Mouse (Mus musculus) forebrain, embryonic 11.5 days (tissue): ENCODE results near the gene Bri3. TPM values are rescaled to one million over a fixed set of nuclear protein-coding genes. Genes with fewer than 3 reads are reported as not detected.

Experiments
- ATAC-seq: fragments of 200-750 bp; cut with Nextera tagmentation; replicated peaks from 2 replicates; pipeline ENCODE4 v1.8.0; 2017; ENCODE audit warnings: moderate TSS enrichment; ENCODE audit not compliant: low FRiP score
- DNase-seq: peaks from one replicate; pipeline ENCODE4 v3.0.0-alpha.2; 2017; ENCODE audit warnings: low spot score
- H3K27ac ChIP-seq: fragments of 300-500 bp; sonication (generic); 2 replicates; pipeline ENCODE4 v1.5.1; 2014; ENCODE audit warnings: low read depth, low read length
- H3K27me3 ChIP-seq: fragments of 300-500 bp; sonication (generic); 2 replicates; pipeline ENCODE4 v1.6.1; 2014; ENCODE audit warnings: mild to moderate bottlenecking, low read length, mixed read lengths; ENCODE audit not compliant: control insufficient read depth, insufficient read depth
- H3K36me3 ChIP-seq: fragments of 300-500 bp; sonication (generic); 2 replicates; pipeline ENCODE4 v1.6.1; 2014; ENCODE audit warnings: mild to moderate bottlenecking, low read length, moderate library complexity, mixed read lengths; ENCODE audit not compliant: control insufficient read depth, insufficient read depth
- H3K4me1 ChIP-seq: fragments of 300-500 bp; sonication (generic); replicated peaks from 2 replicates; pipeline ENCODE4 v1.6.1; 2014; ENCODE audit warnings: low read length, mixed read lengths; ENCODE audit not compliant: control insufficient read depth, insufficient read depth
- H3K4me2 ChIP-seq: fragments of 300-500 bp; sonication (generic); 2 replicates; pipeline ENCODE4 v1.6.1; 2014; ENCODE audit warnings: low read depth, mild to moderate bottlenecking, low read length, moderate library complexity, mixed read lengths; ENCODE audit not compliant: severe bottlenecking
- H3K4me3 ChIP-seq: fragments of 300-500 bp; sonication (generic); 2 replicates; pipeline ENCODE4 v1.5.1; 2014; ENCODE audit warnings: low read depth, low read length
- H3K9ac ChIP-seq: fragments of 300-500 bp; sonication (generic); 2 replicates; pipeline ENCODE4 v1.6.1; 2014; ENCODE audit warnings: low read length
- H3K9me3 ChIP-seq: fragments of 300-500 bp; sonication (generic); 2 replicates; pipeline ENCODE4 v1.6.1; 2016; ENCODE audit warnings: low read length, mixed read lengths; ENCODE audit not compliant: control insufficient read depth
- WGBS: fragments of 180-500 bp; shearing (Covaris S2); extraction: QIAGEN DNeasy Blood & Tissue Kit; methylation state at CpG from one replicate; pipeline ENCODE4 v1.1.7; 2014; 5-methylcytosine and 5-hydroxymethylcytosine counted together
- polyA plus RNA-seq: library from polyadenylated mRNA; unstranded; fragments of >200 nt; fragmentation: Nextera tagmentation; extraction: Ambion mirVana; gene quantifications from 2 replicates; pipeline ENCODE4 v1.2.1, GENCODE M21; 2014

The Bri3 gene
- polyA plus RNA-seq, 1 experiment from 2014 or later, result 136 TPM

- no peaks in the 10 kb centered on the region for H3K27me3 ChIP-seq
- peaks cover 25% of the 10 kb centered on the region for H3K4me1 ChIP-seq
- peak overlapping the region; percentile 99 for H3K4me3 ChIP-seq
- under 1% methylated on average over 39 of the region's 40 CpGs for WGBS
- peak overlapping the region; percentile 77 for H3K4me2 ChIP-seq
- H3K27ac ChIP-seq, result peak overlapping the region; percentile 74
- H3K36me3 ChIP-seq, result no peaks in the 10 kb centered on the region
- DNase-seq, result peak; percentile 82
- ATAC-seq, result peak; percentile 68
- H3K9ac ChIP-seq, result peak overlapping the region; percentile 93
- no peaks in the 10 kb centered on the region for H3K9me3 ChIP-seq
Measured at GRCm38 (mm10) chr5:144255632-144256540, 11.6 kb downstream of the Bri3 start.

DNA sequence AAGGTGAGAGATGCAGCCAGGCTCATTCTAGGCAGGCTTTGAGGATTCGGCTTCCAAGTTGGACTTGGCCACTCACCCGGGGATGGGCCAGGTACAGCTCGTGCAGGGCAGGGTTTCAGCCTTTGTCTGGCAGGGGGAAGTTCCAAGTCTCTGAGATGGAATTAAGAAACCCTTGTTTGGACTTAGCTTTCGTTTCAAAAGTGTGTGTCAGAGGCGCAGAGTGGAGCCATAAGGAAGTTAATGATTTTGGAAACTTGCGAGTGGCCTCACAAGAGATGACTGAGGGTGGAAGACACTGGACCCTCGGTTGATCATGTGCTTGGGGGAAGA, 12.3 kb downstream of the Bri3 start:
- H3K4me1 ChIP-seq, result peaks cover 25% of the 10 kb centered on the region
- peak overlapping the region; percentile 99 for H3K4me3 ChIP-seq
- peak overlapping the region; percentile 77 for H3K4me2 ChIP-seq
- no peaks in the 10 kb centered on the region; the same call in 1 of the 2 replicates for H3K36me3 ChIP-seq
- H3K27me3 ChIP-seq, result no peaks in the 10 kb centered on the region
- 9% methylated on average over 7 of the region's 7 CpGs for WGBS
- peak overlapping the region; percentile 74 for H3K27ac ChIP-seq
- H3K9me3 ChIP-seq, result no peaks in the 10 kb centered on the region
- DNase-seq (no peak), ATAC-seq (no peak)
- H3K9ac ChIP-seq, result peak overlapping the region; percentile 93

DNA sequence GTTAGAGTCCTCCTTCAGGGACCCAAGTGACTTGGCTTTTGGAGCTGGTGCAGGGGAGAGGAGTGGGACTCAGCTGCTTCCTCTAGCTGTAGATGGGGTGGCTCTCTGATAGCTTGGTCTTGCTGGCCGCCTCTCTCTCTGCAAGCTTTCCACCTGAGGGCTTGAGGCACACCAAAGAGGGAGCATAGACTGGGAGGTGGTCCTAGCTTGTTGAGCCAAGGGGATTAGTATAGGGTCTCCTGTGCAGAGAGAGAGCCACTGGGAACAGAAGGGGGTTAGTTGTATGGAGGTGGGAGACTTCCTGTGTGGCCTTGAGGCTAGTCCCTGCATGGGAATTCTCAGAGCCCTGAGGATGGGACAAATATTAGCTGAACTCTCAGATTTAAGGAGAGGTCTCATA, 12.7 kb downstream of the Bri3 start:
- ATAC-seq, result no peak
- WGBS, result 50% methylated on average over 1 of the region's 1 CpGs
- H3K27ac ChIP-seq, result peak overlapping the region; percentile 74; the same call in 1 of the 2 replicates

DNA sequence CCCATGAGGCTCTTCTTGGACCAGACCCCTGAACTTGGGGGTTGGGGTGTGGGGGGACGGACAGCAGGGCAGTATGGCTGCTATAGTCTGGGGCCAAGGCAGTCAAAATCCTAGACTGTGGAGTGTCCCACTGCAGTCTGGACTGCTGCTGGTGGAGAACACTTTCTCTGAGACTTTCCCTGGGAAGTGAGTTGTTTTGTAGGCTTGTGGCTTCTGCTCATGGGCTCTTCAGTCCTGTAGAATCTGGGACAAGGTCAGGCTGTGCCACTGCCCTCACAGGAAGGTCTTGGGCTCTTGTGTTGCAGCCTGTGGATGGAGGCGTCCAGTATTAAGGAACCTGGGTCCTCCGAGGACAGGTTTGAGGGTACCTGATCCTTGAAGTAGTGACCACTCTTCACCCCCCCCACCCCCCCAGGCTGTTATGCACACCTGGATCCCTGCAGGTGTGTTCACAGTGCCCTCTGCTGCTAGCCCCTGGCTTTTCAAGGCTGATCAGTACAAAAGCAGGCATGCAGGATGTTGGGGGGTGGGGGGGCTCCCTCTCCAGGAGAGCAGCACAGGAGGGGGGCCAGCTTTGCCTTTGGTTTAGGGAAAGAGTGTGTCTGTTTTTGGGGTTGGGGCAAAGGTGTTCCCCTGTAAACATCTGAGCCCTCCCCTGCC, 13.3 kb downstream of the Bri3 start:
- H3K9ac ChIP-seq, result peak overlapping the region; percentile 93
- no peaks in the 10 kb centered on the region for H3K9me3 ChIP-seq
- H3K36me3 ChIP-seq, result no peaks in the 10 kb centered on the region; the same call in 1 of the 2 replicates
- H3K4me3 ChIP-seq, result peak overlapping the region; percentile 99
- ATAC-seq (no peak), DNase-seq (no peak)
- peaks cover 25% of the 10 kb centered on the region for H3K4me1 ChIP-seq
- 73% methylated on average over 3 of the region's 3 CpGs for WGBS
- H3K27me3 ChIP-seq, result no peaks in the 10 kb centered on the region
- H3K27ac ChIP-seq, result no peak overlapping the region
- H3K4me2 ChIP-seq, result peak overlapping the region; percentile 77

More for the DNA sequence above, 12.7 kb downstream of the Bri3 start:
- DNase-seq, result no peak
- Histone ChIP-seq H3K4me3 (peak overlapping the region; percentile 99), H3K9ac (peak overlapping the region; percentile 93), H3K9me3 (no peaks in the 10 kb centered on the region), H3K36me3 (no peaks in the 10 kb centered on the region; the same call in 1 of the 2 replicates), H3K4me2 (peak overlapping the region; percentile 77), H3K27me3 (no peaks in the 10 kb centered on the region), H3K4me1 (peaks cover 25% of the 10 kb centered on the region)

GRCm38 (mm10) chr5:144258131-144258611, 13.9 kb downstream of the Bri3 start:
- Histone ChIP-seq H3K27me3 (no peaks in the 10 kb centered on the region), H3K9ac (peak overlapping the region; percentile 93; the same call in 1 of the 2 replicates), H3K27ac (no peak overlapping the region), H3K36me3 (no peaks in the 10 kb centered on the region; the same call in 1 of the 2 replicates), H3K4me2 (peak overlapping the region; percentile 77; the same call in 1 of the 2 replicates), H3K9me3 (no peaks in the 10 kb centered on the region), H3K4me1 (peaks cover 25% of the 10 kb centered on the region), H3K4me3 (0 out of 2 replicates have a peak overlapping the region, but pooled peaks have one; percentile 13)
- no peak for ATAC-seq
- WGBS, result 38% methylated on average over 14 of the region's 14 CpGs
- DNase-seq, result no peak

- peaks cover 25% of the 10 kb centered on the region for H3K4me1 ChIP-seq
- no peaks in the 10 kb centered on the region for H3K27me3 ChIP-seq
- H3K9me3 ChIP-seq, result no peaks in the 10 kb centered on the region
- H3K27ac ChIP-seq, result no peak overlapping the region
- H3K36me3 ChIP-seq, result no peaks in the 10 kb centered on the region; the same call in 1 of the 2 replicates
- H3K4me2 ChIP-seq, result peak overlapping the region; percentile 24; the same call in 1 of the 2 replicates
- WGBS, result 16% methylated on average over 2 of the region's 2 CpGs
- no peak overlapping the region for H3K9ac ChIP-seq
- DNase-seq, result no peak
- H3K4me3 ChIP-seq, result no peak overlapping the region
- no peak for ATAC-seq
Measured at GRCm38 (mm10) chr5:144258687-144259086, 14.4 kb downstream of the Bri3 start.

GRCm38 (mm10) chr5:144259228-144259627, 15.0 kb downstream of the Bri3 start:
- no peaks in the 10 kb centered on the region for H3K9me3 ChIP-seq
- no peaks in the 10 kb centered on the region; the same call in 1 of the 2 replicates for H3K36me3 ChIP-seq
- H3K9ac ChIP-seq, result no peak overlapping the region; the same call in 1 of the 2 replicates
- 80% methylated on average over 6 of the region's 6 CpGs for WGBS
- peaks cover 25% of the 10 kb centered on the region for H3K4me1 ChIP-seq
- no peak overlapping the region for H3K27ac ChIP-seq
- no peaks in the 10 kb centered on the region for H3K27me3 ChIP-seq
- ATAC-seq (no peak), DNase-seq (no peak)
- no peak overlapping the region for H3K4me3 ChIP-seq
- H3K4me2 ChIP-seq, result no peak overlapping the region

GRCm38 (mm10) chr5:144260464-144260863, 16.2 kb downstream of the Bri3 start:
- H3K27me3 ChIP-seq, result no peaks in the 10 kb centered on the region
- no peaks in the 10 kb centered on the region; the same call in 1 of the 2 replicates for H3K36me3 ChIP-seq
- no peak overlapping the region for H3K9ac ChIP-seq
- DNase-seq (no peak), ATAC-seq (no peak)
- no peaks in the 10 kb centered on the region for H3K9me3 ChIP-seq
- H3K4me3 ChIP-seq, result no peak overlapping the region
- no peak overlapping the region for H3K4me2 ChIP-seq
- no peak overlapping the region for H3K27ac ChIP-seq
- peaks cover 22% of the 10 kb centered on the region for H3K4me1 ChIP-seq
- WGBS, result 84% methylated on average over 8 of the region's 8 CpGs
